Mouse (Mus musculus) heart, adult 2 months (tissue): Measurements from ENCODE around the gene Nudt6. TPM values are rescaled to one million over a fixed set of nuclear protein-coding genes. Genes with fewer than 3 reads are reported as not detected.

Experiments used
- DNase-seq, 2 experiments: peaks; one replicate each; pipeline ENCODE4 v3.0.0; 2021
- H3K27ac ChIP-seq: fragments of 200-600 bp; 2 replicates; pipeline ENCODE4 v1.8.1; 2022
- H3K27me3 ChIP-seq: fragments of 200-500 bp; 2 replicates; pipeline ENCODE4 v1.6.1; 2012; ENCODE audit warnings: mild to moderate bottlenecking, low read length, inconsistent platforms, mixed read lengths; ENCODE audit not compliant: control insufficient read depth, insufficient read depth
- H3K36me3 ChIP-seq: fragments of 200-500 bp; 2 replicates; pipeline ENCODE4 v1.6.1; 2012; ENCODE audit warnings: low read length, inconsistent platforms; ENCODE audit not compliant: control insufficient read depth, insufficient read depth
- H3K4me1 ChIP-seq: fragments of 200-500 bp; 2 replicates; pipeline ENCODE4 v1.6.1; 2011; ENCODE audit warnings: low read length; ENCODE audit not compliant: control insufficient read depth, insufficient read depth
- H3K4me3 ChIP-seq: fragments of 200-600 bp; 2 replicates; pipeline ENCODE4 v1.8.1; 2022
- H3K79me2 ChIP-seq: fragments of 200-500 bp; replicated peaks from 2 replicates; pipeline ENCODE4 v1.6.1; 2012; ENCODE audit warnings: mild to moderate bottlenecking, inconsistent platforms, low read length, moderate library complexity, mixed read lengths; ENCODE audit not compliant: control insufficient read depth, insufficient read depth
- H3K9ac ChIP-seq: fragments of 200-500 bp; 2 replicates; pipeline ENCODE4 v1.6.1; 2012; ENCODE audit warnings: low read depth, mild to moderate bottlenecking, control low read depth, inconsistent platforms, low read length, mixed read lengths
- CTCF ChIP-seq: fragments of 200-600 bp; IDR thresholded peaks from 2 replicates; pipeline ENCODE4 v1.8.1; 2022; ENCODE audit warnings: antibody characterized with exemption, mild to moderate bottlenecking, moderate library complexity
- EP300 ChIP-seq: fragments of 200-500 bp; IDR thresholded peaks from 2 replicates; pipeline ENCODE4 v1.6.1; 2011; ENCODE audit warnings: low read depth, low read length, control low read depth; ENCODE audit not compliant: insufficient read depth
- POLR2A ChIP-seq: fragments of 200-500 bp; IDR thresholded peaks from 2 replicates; pipeline ENCODE4 v1.6.1; 2011; ENCODE audit warnings: mild to moderate bottlenecking, low read depth, low read length, control low read depth; ENCODE audit not compliant: insufficient read depth
- WGBS: fragments of 180-500 bp; shearing (Covaris S2); methylation state at CpG from one replicate; pipeline ENCODE4 v1.1.7; 2018; 5-methylcytosine and 5-hydroxymethylcytosine counted together
- intact Hi-C: fragments of 180-260 bp; cut with DNase I; formaldehyde crosslinking; loops from one replicate; pipeline ENCODE4 v1.15.1; 2025
- polyA plus RNA-seq: library from polyadenylated mRNA; depleted of rRNA; stranded (reverse); fragments of >200 nt; gene quantifications from 2 replicates; pipeline ENCODE4 v1.2.3, GENCODE M21; 2012
- total RNA-seq, 2 experiments: library from RNA; stranded (reverse); gene quantifications; 2 replicates each; pipeline ENCODE4 v1.2.3; 2021

Gene Nudt6
- total and polyA plus RNA-seq, 3 experiments: 26.6 to 34.5 (median 32.1) TPM

GRCm38 (mm10) chr3:37398661-37399395, 21.2 kb downstream of the Nudt6 start:
- peaks cover 8% of the 10 kb centered on the region for H3K4me1 ChIP-seq
- H3K27ac ChIP-seq: peak overlapping the region; percentile 52
- H3K4me3 ChIP-seq: no peak overlapping the region
- H3K36me3 ChIP-seq: peaks cover 6% of the 10 kb centered on the region; the same call in 1 of the 2 replicates
- intact Hi-C loops: no loop called here
- 58% methylated on average over 7 of the region's 7 CpGs for WGBS
- H3K9ac ChIP-seq: no peak overlapping the region
- TF ChIP-seq POLR2A (no peak), EP300 (0 out of 2 replicates have a peak, but pooled peaks have one; percentile 46)
- DNase-seq: peak; percentile 73 to 86
- no peaks in the 10 kb centered on the region for H3K27me3 ChIP-seq
- H3K79me2 ChIP-seq: no peaks in the 10 kb centered on the region

GRCm38 (mm10) chr3:37397646-37398045, 22.4 kb downstream of the Nudt6 start:
- H3K36me3 ChIP-seq: no peaks in the 10 kb centered on the region; the same call in 1 of the 2 replicates
- no peaks in the 10 kb centered on the region for H3K79me2 ChIP-seq
- TF ChIP-seq EP300: no peak
- TF ChIP-seq POLR2A: no peak
- TF ChIP-seq CTCF: no peak
- H3K4me1 ChIP-seq: peaks cover 8% of the 10 kb centered on the region
- H3K9ac ChIP-seq: no peak overlapping the region
- no peaks in the 10 kb centered on the region for H3K27me3 ChIP-seq
- intact Hi-C loops: no loop called here
- H3K27ac ChIP-seq: peak overlapping the region; percentile 52; the same call in 1 of the 2 replicates
- no peak for DNase-seq
- 50% methylated on average over 3 of the region's 3 CpGs for WGBS
- H3K4me3 ChIP-seq: no peak overlapping the region

- Histone ChIP-seq H3K4me3 (no peak overlapping the region), H3K27ac (no peak overlapping the region), H3K9ac (no peak overlapping the region), H3K27me3 (no peaks in the 10 kb centered on the region), H3K36me3 (no peaks in the 10 kb centered on the region; the same call in 1 of the 2 replicates), H3K4me1 (peaks cover 8% of the 10 kb centered on the region), H3K79me2 (no peaks in the 10 kb centered on the region)
- TF ChIP-seq CTCF: no peak
- no peak for TF ChIP-seq EP300
- TF ChIP-seq POLR2A: no peak
- DNase-seq: no peak
- WGBS: 93% methylated on average over 5 of the region's 5 CpGs
- intact Hi-C loops: no loop called here
Measured at GRCm38 (mm10) chr3:37396930-37397608, 22.9 kb downstream of the Nudt6 start.

- no peak for DNase-seq
- Histone ChIP-seq H3K27ac (no peak overlapping the region), H3K4me3 (no peak overlapping the region), H3K36me3 (no peaks in the 10 kb centered on the region), H3K27me3 (no peaks in the 10 kb centered on the region), H3K4me1 (peaks cover 3% of the 10 kb centered on the region; the same call in 1 of the 2 replicates), H3K79me2 (no peaks in the 10 kb centered on the region), H3K9ac (no peak overlapping the region)
- TF ChIP-seq CTCF: no peak
- no peak for TF ChIP-seq POLR2A
- no peak for TF ChIP-seq EP300
- intact Hi-C loops: no loop called here
- WGBS: 93% methylated on average over 6 of the region's 6 CpGs
Measured at GRCm38 (mm10) chr3:37387310-37387709, 32.7 kb downstream of the Nudt6 start.

- intact Hi-C loops: loop anchor here (5.0 kb wide), 1 partner anchor 36 kb away; the partner anchor contains the start of gene Fgf2
- Histone ChIP-seq H3K27ac (peak overlapping the region; percentile 77), H3K4me1 (peaks cover 19% of the 10 kb centered on the region), H3K27me3 (no peaks in the 10 kb centered on the region), H3K4me3 (no peak overlapping the region), H3K79me2 (no peaks in the 10 kb centered on the region), H3K9ac (no peak overlapping the region), H3K36me3 (no peaks in the 10 kb centered on the region)
- WGBS: 31% methylated on average over 6 of the region's 6 CpGs
- DNase-seq: peak in 1 of 2 experiments; percentile 50
- no peak for TF ChIP-seq EP300
- TF ChIP-seq CTCF: peak; percentile 45
Measured at GRCm38 (mm10) chr3:37383096-37383765, 36.8 kb downstream of the Nudt6 start.

GRCm38 (mm10) chr3:37381457-37381856, 38.6 kb downstream of the Nudt6 start:
- no peak for DNase-seq
- Histone ChIP-seq H3K9ac (no peak overlapping the region), H3K4me1 (peaks cover 19% of the 10 kb centered on the region), H3K27me3 (no peaks in the 10 kb centered on the region), H3K36me3 (no peaks in the 10 kb centered on the region), H3K79me2 (no peaks in the 10 kb centered on the region), H3K4me3 (no peak overlapping the region), H3K27ac (peak overlapping the region; percentile 40)
- intact Hi-C loops: loop anchor here (5.0 kb wide), 1 partner anchor 34 kb away; the partner anchor contains the start of gene Fgf2
- 57% methylated on average over 6 of the region's 6 CpGs for WGBS
- TF ChIP-seq CTCF: no peak
- TF ChIP-seq POLR2A: no peak
